Mouse (Mus musculus) bone marrow, adult 2 months (tissue): ENCODE measurements around the gene Tmem198. TPM values are rescaled to one million over a fixed set of nuclear protein-coding genes. Genes with fewer than 3 reads are reported as not detected.
A peak's percentile ranks its signal among the peaks of the same experiment; 100 is the strongest.

ENCODE experiments used
- H3K27ac ChIP-seq: fragments of 200-500 bp; 2 replicates; pipeline ENCODE4 v1.5.1; 2012; ENCODE audit warnings: low read depth, mild to moderate bottlenecking, control low read depth, inconsistent platforms, low read length; ENCODE audit not compliant: control insufficient read depth, poor library complexity, insufficient read depth
- H3K4me1 ChIP-seq: fragments of 200-500 bp; 2 replicates; pipeline ENCODE4 v1.6.1; 2011; ENCODE audit warnings: low read length; ENCODE audit not compliant: control insufficient read depth, insufficient read depth
- H3K4me3 ChIP-seq: fragments of 200-500 bp; replicated peaks from 2 replicates; pipeline ENCODE3; 2011; ENCODE audit warnings: mild to moderate bottlenecking, low read depth, low read length, control low read depth; ENCODE audit not compliant: control insufficient read depth
- CTCF ChIP-seq: fragments of 200-500 bp; IDR thresholded peaks from 2 replicates; pipeline ENCODE4 v1.5.1; 2011; ENCODE audit warnings: low read length, control low read depth; ENCODE audit not compliant: control insufficient read depth, insufficient read depth
- POLR2A ChIP-seq: fragments of 200-500 bp; IDR thresholded peaks from 2 replicates; pipeline ENCODE4 v1.6.1; 2011; ENCODE audit warnings: low read depth, mild to moderate bottlenecking, control low read depth, low read length, borderline replicate concordance; ENCODE audit not compliant: control insufficient read depth
- WGBS: fragments of 180-500 bp; shearing (Covaris S2); methylation state at CpG from one replicate; pipeline ENCODE4 v1.1.7; 2018; 5-methylcytosine and 5-hydroxymethylcytosine counted together
- polyA plus RNA-seq: library from polyadenylated mRNA; stranded (reverse); fragments of >200 nt; gene quantifications from 2 replicates; pipeline ENCODE4 v1.2.4, GENCODE M21; 2011; ENCODE audit warnings: low replicate concordance; ENCODE audit not compliant: missing spikeins, insufficient read depth, insufficient read length

The Tmem198 gene
- polyA plus RNA-seq, 1 experiment = not detected

DNA sequence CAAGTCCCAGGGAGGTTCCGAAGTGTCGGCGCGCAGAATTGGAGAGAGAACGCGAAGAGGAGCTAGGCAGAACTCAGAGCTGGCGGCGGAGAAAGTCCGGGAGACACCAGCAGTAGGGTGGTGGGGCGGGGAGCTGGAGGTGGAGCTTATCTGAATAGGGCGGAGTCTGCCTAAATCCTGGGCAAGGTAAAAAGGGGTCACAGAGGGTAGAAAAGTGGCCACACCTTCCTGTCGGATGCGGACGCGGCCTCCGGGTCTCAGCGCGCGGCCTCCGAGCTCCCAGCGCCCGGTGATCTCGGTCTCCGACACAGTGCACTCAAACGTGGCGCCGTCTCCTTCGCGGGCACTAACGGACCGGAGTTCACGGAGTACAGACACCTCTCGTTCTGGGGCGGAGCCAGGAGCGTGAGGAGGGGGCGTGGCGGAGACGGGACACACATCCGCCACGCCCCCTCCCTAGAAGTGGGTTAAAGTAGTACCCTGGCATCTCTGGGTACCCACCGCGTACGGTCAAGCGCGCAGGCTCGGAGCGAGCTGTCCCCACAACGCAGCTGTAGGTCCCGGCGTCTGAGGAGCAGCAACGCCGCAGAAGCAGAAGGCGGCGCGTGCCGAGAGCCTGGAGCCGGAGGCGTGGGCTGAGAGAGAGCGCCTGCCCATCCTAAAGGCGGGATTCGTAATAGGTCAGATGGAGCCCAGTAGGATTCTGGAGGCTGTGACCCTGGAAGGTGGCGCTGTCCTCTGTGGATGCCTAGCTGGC is 8.3 kb downstream of the Tmem198 start:
- TF ChIP-seq CTCF = no peak
- no peak; the same call in 1 of the 2 replicates for TF ChIP-seq POLR2A
- WGBS = 1% methylated on average over 62 of the region's 62 CpGs
- H3K4me1 ChIP-seq = no peaks in the 10 kb centered on the region; the same call in 1 of the 2 replicates
- H3K27ac ChIP-seq = no peak overlapping the region
- no peak overlapping the region for H3K4me3 ChIP-seq

DNA sequence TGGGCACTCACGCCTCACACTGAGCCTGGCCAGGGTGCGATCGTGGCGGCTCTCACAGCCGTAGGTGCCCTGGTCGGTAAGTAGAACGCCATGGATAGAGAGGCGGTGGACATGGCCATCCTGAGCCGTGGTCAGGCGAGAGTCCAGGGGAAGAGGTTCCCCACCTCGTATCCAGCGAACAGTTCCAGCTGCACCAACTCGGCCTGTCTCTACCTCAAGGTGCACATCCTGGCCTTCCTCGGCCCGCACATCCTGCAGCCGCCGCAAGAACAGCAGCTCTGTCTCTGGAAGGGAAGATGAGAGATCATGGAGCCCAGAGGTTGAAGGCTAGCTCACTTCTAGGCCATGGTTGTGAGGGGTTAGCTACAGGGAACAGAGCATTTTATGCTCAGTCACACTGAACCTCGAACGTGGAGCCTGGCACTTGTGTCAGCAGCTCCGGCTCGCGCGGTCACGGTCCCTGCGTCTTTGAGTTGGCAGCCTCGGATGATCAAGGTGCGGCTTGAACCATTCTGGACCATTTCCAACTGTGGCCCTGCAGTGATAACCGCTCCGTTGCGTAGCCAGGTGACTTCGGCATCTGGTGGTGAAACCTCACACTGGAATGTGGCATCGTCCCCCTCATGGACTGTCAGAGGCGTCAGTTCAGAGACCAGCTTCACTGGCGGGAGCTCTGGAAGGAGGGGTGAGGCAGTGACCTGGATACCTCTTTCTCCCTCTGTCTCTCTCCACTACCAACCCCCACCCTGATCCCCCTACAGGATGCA is 11.6 kb downstream of the Tmem198 start:
- Histone ChIP-seq H3K27ac (no peak overlapping the region), H3K4me3 (no peak overlapping the region), H3K4me1 (no peaks in the 10 kb centered on the region; the same call in 1 of the 2 replicates)
- TF ChIP-seq POLR2A (no peak), CTCF (no peak)
- WGBS = 85% methylated on average over 34 of the region's 34 CpGs

DNA sequence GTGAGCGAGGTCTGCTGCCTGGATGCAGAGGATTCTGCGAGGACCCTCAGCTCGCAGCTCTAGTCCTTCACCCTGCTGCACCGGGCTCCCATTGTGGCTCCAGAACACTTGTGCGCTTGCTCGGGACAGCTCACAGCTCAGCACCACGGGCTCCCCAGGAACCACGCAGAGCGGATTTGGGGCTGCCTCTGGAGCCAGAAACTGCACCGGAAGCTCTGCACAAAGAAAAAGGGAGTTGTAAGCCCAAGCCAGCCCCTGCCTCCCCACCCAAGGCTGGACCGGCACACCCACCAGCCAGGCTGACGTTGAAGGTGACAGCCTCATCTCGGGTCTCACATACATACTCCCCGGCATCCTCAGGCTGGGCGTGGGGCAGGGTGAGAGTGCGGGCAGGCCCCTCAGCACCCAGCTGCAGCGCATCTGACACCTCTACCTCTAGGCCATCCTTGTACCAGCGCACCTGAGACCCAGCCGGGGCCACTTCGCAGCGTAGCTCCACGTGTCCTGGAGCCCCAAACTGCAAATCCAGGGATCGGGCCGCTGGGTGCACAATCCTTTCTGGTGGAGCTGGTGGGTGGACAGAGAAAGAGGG is 13.3 kb downstream of the Tmem198 start:
- no peak overlapping the region; the same call in 1 of the 2 replicates for H3K27ac ChIP-seq
- no peak for TF ChIP-seq CTCF
- TF ChIP-seq POLR2A = no peak
- WGBS = 83% methylated on average over 24 of the region's 24 CpGs

DNA sequence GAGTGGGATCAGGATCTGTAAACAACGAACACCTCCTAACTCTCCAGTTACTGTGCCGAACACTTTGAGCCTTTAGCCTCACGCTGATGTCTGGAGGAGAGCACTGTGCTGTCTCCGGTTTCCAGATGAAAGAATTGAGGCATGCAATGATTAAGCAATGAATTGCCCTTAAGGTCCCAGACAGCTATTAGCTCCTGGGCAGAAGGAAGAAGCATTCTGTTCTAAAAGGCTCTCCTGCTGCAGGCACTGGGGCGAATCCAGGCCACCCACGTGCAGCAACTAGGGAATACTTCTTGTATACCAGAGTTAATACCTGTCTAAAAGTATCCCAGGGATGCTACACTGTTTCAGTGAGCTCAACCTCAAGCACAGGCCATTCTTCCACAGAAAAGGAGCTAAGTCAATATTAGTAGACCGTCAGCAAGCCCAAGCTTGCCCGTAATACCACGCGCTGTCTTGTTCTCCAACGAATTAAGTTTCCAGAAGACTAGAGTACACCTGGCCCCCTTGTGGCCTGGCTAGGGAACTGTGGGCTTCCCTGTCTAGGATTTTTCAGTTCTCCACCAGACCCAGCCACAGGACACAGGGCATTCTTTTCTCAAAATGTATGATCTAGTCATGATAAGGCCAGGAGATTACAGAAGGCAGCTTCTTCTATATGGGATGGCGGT is 15.7 kb downstream of the Tmem198 start:
- WGBS = 65% methylated on average over 12 of the region's 12 CpGs
- H3K4me3 ChIP-seq = no peak overlapping the region
- H3K27ac ChIP-seq = no peak overlapping the region
- TF ChIP-seq POLR2A (no peak), CTCF (peak; percentile 41; the same call in 1 of the 2 replicates)
- no peaks in the 10 kb centered on the region for H3K4me1 ChIP-seq

More for the DNA sequence above, 13.3 kb downstream of the Tmem198 start:
- Histone ChIP-seq H3K4me1 (no peaks in the 10 kb centered on the region; the same call in 1 of the 2 replicates), H3K4me3 (no peak overlapping the region)

DNA sequence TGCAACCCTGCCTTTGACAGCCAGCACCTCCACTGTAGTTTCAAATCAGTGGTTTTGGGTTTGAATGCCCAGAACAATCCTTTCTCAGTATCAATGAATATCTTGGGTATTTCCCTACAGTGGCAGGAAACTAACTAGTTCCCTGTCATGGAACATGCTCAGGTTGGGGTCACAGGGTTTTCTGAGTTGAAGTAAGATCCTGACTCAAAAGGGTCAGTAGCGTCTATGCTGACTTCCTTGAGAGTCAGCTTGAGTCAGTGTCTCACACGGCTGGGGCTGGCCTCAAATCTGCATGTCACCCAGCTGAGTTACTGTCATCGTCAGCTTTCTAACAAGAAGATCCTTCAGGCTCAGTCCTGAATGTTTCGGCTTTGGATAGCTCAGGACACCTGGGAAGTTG is 19.6 kb downstream of the Tmem198 start:
- H3K4me3 ChIP-seq = no peak overlapping the region
- WGBS = 78% methylated on average over 4 of the region's 4 CpGs
- no peak for TF ChIP-seq POLR2A
- TF ChIP-seq CTCF = no peak
- no peak overlapping the region for H3K27ac ChIP-seq
- no peaks in the 10 kb centered on the region for H3K4me1 ChIP-seq

DNA sequence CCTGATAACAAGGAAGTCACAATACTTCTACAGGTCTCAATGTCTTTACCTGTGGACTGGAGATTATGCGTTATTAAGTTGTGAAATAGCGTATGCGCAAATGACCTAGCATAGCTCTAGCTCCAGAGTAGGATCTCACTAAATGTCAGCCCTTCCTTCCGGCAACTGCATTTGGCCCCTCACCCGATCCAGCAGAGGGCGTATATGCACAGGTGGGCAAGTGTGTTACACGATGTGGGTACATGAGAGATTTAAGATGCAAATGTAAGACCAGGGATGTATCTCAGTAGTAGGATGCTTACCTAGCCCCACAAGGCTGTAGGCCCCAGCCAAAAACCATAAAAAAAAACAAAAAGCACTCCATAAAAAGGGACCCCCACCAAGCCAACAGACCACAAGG is 20.1 kb downstream of the Tmem198 start:
- 75% methylated on average over 7 of the region's 7 CpGs for WGBS
- TF ChIP-seq POLR2A (no peak), CTCF (no peak)
- Histone ChIP-seq H3K4me1 (no peaks in the 10 kb centered on the region), H3K27ac (no peak overlapping the region), H3K4me3 (no peak overlapping the region)

DNA sequence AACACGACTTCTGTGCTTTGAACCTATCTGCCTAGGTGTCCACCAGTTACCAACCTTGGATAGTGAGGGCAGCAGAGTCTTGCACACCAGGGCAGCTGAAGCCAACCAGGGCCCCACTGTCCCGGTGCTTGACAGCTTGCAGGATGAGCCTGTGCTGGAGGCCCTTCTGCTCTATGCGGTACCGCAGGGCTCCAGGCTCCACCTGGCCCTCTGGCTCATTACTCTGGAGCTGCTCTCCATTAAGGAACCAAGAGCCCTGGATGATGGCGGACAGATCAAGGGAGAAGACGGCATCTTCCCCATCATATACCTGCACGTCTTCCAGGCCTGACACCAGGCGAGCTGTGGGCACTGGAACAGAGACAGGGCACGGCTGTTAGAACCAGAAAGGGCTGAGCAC is 22.6 kb downstream of the Tmem198 start:
- TF ChIP-seq POLR2A (no peak), CTCF (no peak)
- no peaks in the 10 kb centered on the region for H3K4me1 ChIP-seq
- 82% methylated on average over 9 of the region's 9 CpGs for WGBS
- H3K27ac ChIP-seq = no peak overlapping the region
- H3K4me3 ChIP-seq = no peak overlapping the region
